Mouse (Mus musculus): Measurements from ENCODE around the gene Epn3. TPM values are rescaled to one million over a fixed set of nuclear protein-coding genes. Genes with fewer than 3 reads are reported as not detected.

Epn3 gene
- polyA plus RNA-seq, 1 experiment from 2014 or later: 0.34 TPM

DNA sequence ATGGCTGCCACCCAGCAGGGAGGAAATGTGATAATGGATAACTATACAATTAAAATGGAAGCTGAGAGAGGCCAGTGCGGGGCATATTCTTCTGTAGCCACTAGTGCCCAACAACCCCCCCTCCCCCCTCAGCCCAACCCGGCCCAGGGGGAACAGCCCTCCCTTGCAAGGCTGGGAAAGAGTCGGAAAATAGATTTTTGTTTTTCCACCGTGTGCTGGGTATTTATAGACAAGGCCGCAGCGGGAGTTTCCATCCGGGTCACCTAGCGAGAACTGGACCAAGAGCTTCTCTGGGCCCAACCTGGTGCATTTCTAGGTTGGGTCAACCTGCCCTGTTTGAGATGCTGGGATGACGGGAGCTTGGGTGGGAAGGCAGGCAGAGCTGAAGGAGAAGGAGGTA, 58.0 kb downstream of the Epn3 start:
- Histone ChIP-seq H3K36me3 (ENCODE audit: poor library complexity, severe bottlenecking) (no peaks in the 10 kb centered on the region), H3K4me1 (peaks cover 29% of the 10 kb centered on the region), H3K9ac (no peak overlapping the region; the same call in 1 of the 2 replicates), H3K27ac (peak overlapping the region; percentile 46; the same call in 1 of the 2 replicates), H3K27me3 (0 out of 2 replicates have a peak, but pooled peaks cover 2% of the 10 kb centered on the region), H3K4me2 (no peak overlapping the region), H3K9me3 (replicated peaks) (no peaks in the 10 kb centered on the region), H3K4me3 (no peak overlapping the region)
- WGBS: 48% methylated on average over 9 of the region's 9 CpGs
- ATAC-seq: no peak

DNA sequence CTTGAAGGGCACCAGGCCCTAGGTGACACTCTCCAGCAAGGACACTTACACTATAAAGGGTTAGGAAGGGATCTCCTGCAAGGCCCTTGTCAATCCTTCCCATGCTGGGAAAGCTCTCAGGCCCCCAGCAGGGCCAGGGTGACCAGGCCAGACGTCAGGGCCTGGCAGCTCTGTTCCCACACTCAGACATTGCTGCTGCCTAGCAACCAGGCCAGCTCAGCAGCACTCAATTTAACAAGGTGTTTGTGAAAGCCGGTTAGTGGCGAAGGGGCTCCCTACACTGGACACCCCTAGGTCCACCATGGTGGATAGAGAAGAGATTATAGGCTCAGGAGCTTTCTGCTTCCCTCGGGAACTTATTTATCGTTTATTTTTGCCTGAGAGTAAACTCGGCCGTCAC, 58.7 kb downstream of the Epn3 start:
- Histone ChIP-seq H3K9ac (no peak overlapping the region), H3K4me2 (no peak overlapping the region), H3K4me3 (no peak overlapping the region), H3K4me1 (peaks cover 29% of the 10 kb centered on the region), H3K27ac (peak overlapping the region; percentile 46; the same call in 1 of the 2 replicates), H3K27me3 (0 out of 2 replicates have a peak, but pooled peaks cover 2% of the 10 kb centered on the region), H3K9me3 (replicated peaks) (no peaks in the 10 kb centered on the region), H3K36me3 (ENCODE audit: poor library complexity, severe bottlenecking) (no peaks in the 10 kb centered on the region)
- no peak for ATAC-seq
- 25% methylated on average over 7 of the region's 7 CpGs for WGBS

DNA sequence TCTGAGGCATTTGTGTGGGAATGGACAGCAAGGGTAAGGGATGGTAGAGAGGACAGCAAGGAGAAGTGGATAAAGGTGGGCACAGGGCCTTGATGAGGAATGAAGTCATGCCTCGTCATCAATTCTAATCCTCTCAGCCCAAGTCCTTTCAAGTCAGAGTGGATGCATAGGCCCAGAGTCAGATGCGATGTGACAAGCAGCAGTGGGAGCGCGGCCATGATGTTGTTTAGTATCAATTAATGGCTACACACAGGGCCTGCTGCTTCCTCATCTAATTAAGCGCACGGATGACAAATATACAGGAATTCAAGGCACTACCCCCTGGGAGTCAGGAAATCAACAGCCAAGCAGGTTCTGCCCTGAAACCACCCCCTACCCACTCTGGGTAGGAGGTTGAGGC, 59.4 kb downstream of the Epn3 start:
- H3K27me3 ChIP-seq: 0 out of 2 replicates have a peak, but pooled peaks cover 2% of the 10 kb centered on the region
- ATAC-seq: no peak
- peaks cover 26% of the 10 kb centered on the region for H3K4me1 ChIP-seq
- H3K9ac ChIP-seq: no peak overlapping the region
- H3K9me3 ChIP-seq (replicated peaks): no peaks in the 10 kb centered on the region
- H3K36me3 ChIP-seq (ENCODE audit: poor library complexity, severe bottlenecking): no peaks in the 10 kb centered on the region
- H3K27ac ChIP-seq: 0 out of 2 replicates have a peak overlapping the region, but pooled peaks have one; percentile 11
- H3K4me2 ChIP-seq: no peak overlapping the region
- WGBS: 63% methylated on average over 6 of the region's 6 CpGs
- no peak overlapping the region for H3K4me3 ChIP-seq

Other genes starting within 250 kb of the Epn3 start
- 0.68 TPM in 1 of 2 replicates, not detected in the other for gene Gm21885, start 218.1 kb downstream of the Epn3 start, polyA plus RNA-seq (2015; fragmentation: Nextera tagmentation; extraction: Ambion mirVana)
- gene Luc7l3, start 178.0 kb downstream of the Epn3 start, polyA plus RNA-seq (2015; fragmentation: Nextera tagmentation; extraction: Ambion mirVana): 164 and 173 TPM in 2 replicates
- 10.5 and 10.6 TPM in 2 replicates for gene Ankrd40, start 172.0 kb downstream of the Epn3 start, polyA plus RNA-seq (2015; fragmentation: Nextera tagmentation; extraction: Ambion mirVana)
- 0.31 and 0.54 TPM in 2 replicates for gene Abcc3, start 107.0 kb downstream of the Epn3 start, polyA plus RNA-seq (2015; fragmentation: Nextera tagmentation; extraction: Ambion mirVana)
- 5.4 and 8.4 TPM in 2 replicates for gene Cacna1g, start 25.8 kb downstream of the Epn3 start, polyA plus RNA-seq (2015; fragmentation: Nextera tagmentation; extraction: Ambion mirVana)
- 0.18 TPM in 1 of 2 replicates, not detected in the other for gene Spata20, start 13.8 kb downstream of the Epn3 start, polyA plus RNA-seq (2015; fragmentation: Nextera tagmentation; extraction: Ambion mirVana)
- gene Mycbpap, start 21.8 kb upstream of the Epn3 start, polyA plus RNA-seq (2015; fragmentation: Nextera tagmentation; extraction: Ambion mirVana): 2.2 and 2.5 TPM in 2 replicates
- gene Rsad1, start 49.3 kb upstream of the Epn3 start, polyA plus RNA-seq (2015; fragmentation: Nextera tagmentation; extraction: Ambion mirVana): 3.1 and 3.7 TPM in 2 replicates
- gene Chad, start 65.1 kb upstream of the Epn3 start, polyA plus RNA-seq (2015; fragmentation: Nextera tagmentation; extraction: Ambion mirVana): 0.14 and 0.19 TPM in 2 replicates
- 1.4 and 1.8 TPM in 2 replicates for gene Acsf2, start 101.9 kb upstream of the Epn3 start, polyA plus RNA-seq (2015; fragmentation: Nextera tagmentation; extraction: Ambion mirVana)
- gene Lrrc59, start 129.8 kb upstream of the Epn3 start, polyA plus RNA-seq (2015; fragmentation: Nextera tagmentation; extraction: Ambion mirVana): 165 and 182 TPM in 2 replicates
- gene Mrpl27, start 153.8 kb upstream of the Epn3 start, polyA plus RNA-seq (2015; fragmentation: Nextera tagmentation; extraction: Ambion mirVana): 144 and 153 TPM in 2 replicates
- gene Eme1, start 154.0 kb upstream of the Epn3 start, polyA plus RNA-seq (2015; fragmentation: Nextera tagmentation; extraction: Ambion mirVana): 26.6 and 31.7 TPM in 2 replicates
- gene Xylt2, start 177.5 kb upstream of the Epn3 start, polyA plus RNA-seq (2015; fragmentation: Nextera tagmentation; extraction: Ambion mirVana): 8.2 and 8.7 TPM in 2 replicates
- gene Gm11541, start 204.5 kb upstream of the Epn3 start, polyA plus RNA-seq (2015; fragmentation: Nextera tagmentation; extraction: Ambion mirVana): not detected in 2 replicates
- not detected in 2 replicates for gene Cdc34b, start 241.8 kb upstream of the Epn3 start, polyA plus RNA-seq (2015; fragmentation: Nextera tagmentation; extraction: Ambion mirVana)